Mouse (Mus musculus): ENCODE data around the gene Pald1.

- TF ChIP-seq CTCF (IDR thresholded peaks at IDR 0.05 in 2 of 3, conservative IDR thresholded peaks at IDR 0.05 in 1 of 3; ENCODE audit: control insufficient read depth in 1 of 3, insufficient read depth in 1 of 3, low read depth in 2 of 3, low read length in 3 of 3, poor library complexity in 1 of 3, severe bottlenecking in 1 of 3) (no peak), USF1 (IDR thresholded peaks at IDR 0.05; ENCODE audit: low read depth, low read length) (no peak), EP300 (IDR thresholded peaks at IDR 0.05; ENCODE audit: low read depth in 1 of 2, low read length in 2 of 2) (no peak), TAL1 (IDR thresholded peaks at IDR 0.05; ENCODE audit: low read length) (no peak), POLR2AphosphoS2 (IDR thresholded peaks at IDR 0.05; ENCODE audit: low read length) (no peak), POLR2A (IDR thresholded peaks at IDR 0.05; ENCODE audit: control insufficient read depth in 1 of 2, insufficient read depth in 1 of 2, low read depth in 1 of 2, low read length in 2 of 2, poor library complexity in 1 of 2) (no peak), HCFC1 (IDR thresholded peaks at IDR 0.05; ENCODE audit: low read depth, low read length) (no peak), CHD1 (IDR thresholded peaks at IDR 0.05; ENCODE audit: low read depth, low read length) (no peak), ZKSCAN1 (IDR thresholded peaks at IDR 0.05; ENCODE audit: low read depth, low read length) (no peak), MAX (IDR thresholded peaks at IDR 0.05; ENCODE audit: low read length) (no peak), SMC3 (IDR thresholded peaks at IDR 0.05; ENCODE audit: low read depth, low read length) (no peak), POLR2AphosphoS5 (IDR thresholded peaks at IDR 0.05; ENCODE audit: borderline replicate concordance, low read depth, low read length) (no peak), NELFE (IDR thresholded peaks at IDR 0.05; ENCODE audit: low read depth, low read length) (no peak)
Observed at GRCm38 (mm10) chr10:61362483-61362882, 20.8 kb downstream of the Pald1 start.

All from MEL (cell line).